Mouse (Mus musculus) liver, embryonic 16.5 days (tissue): Measurements from ENCODE around the gene Txnip. TPM values are rescaled to one million over a fixed set of nuclear protein-coding genes. Genes with fewer than 3 reads are reported as not detected.
"Not testable (repeated sequence)": the region's sequence is repeated elsewhere in the genome, so short reads cannot be mapped to it uniquely, and the experiment has no call there.

Experiments used
- ATAC-seq: fragments of 200-750 bp; cut with Nextera tagmentation; 2 replicates; pipeline ENCODE4 v1.8.0; 2017; ENCODE audit warnings: low read depth, mild to moderate bottlenecking, moderate number of reproducible peaks, moderate library complexity
- H3K27ac ChIP-seq: fragments of 300-500 bp; sonication (generic); 2 replicates; pipeline ENCODE4 v1.5.1; 2014; ENCODE audit warnings: mild to moderate bottlenecking, low read length
- H3K27me3 ChIP-seq: fragments of 300-500 bp; sonication (generic); 2 replicates; pipeline ENCODE4 v1.6.1; 2014; ENCODE audit warnings: low read depth, low read length, mixed read lengths; ENCODE audit not compliant: control insufficient read depth, insufficient read depth
- H3K36me3 ChIP-seq: fragments of 300-500 bp; sonication (generic); 2 replicates; pipeline ENCODE4 v1.6.1; 2014; ENCODE audit warnings: mild to moderate bottlenecking; ENCODE audit not compliant: control insufficient read depth, insufficient read depth
- H3K4me1 ChIP-seq: fragments of 300-500 bp; sonication (generic); 2 replicates; pipeline ENCODE4 v1.6.1; 2014; ENCODE audit warnings: low read depth, low read length, mixed read lengths; ENCODE audit not compliant: control insufficient read depth
- H3K4me2 ChIP-seq: fragments of 300-500 bp; sonication (generic); 2 replicates; pipeline ENCODE4 v1.6.1; 2014; ENCODE audit warnings: low read depth, low read length, mixed read lengths
- H3K4me3 ChIP-seq: fragments of 300-500 bp; sonication (generic); 2 replicates; pipeline ENCODE4 v1.5.1; 2014; ENCODE audit warnings: low read depth, mild to moderate bottlenecking, low read length
- H3K9ac ChIP-seq: fragments of 300-500 bp; sonication (generic); 2 replicates; pipeline ENCODE4 v1.6.1; 2014; ENCODE audit warnings: low read depth, low read length
- H3K9me3 ChIP-seq: fragments of 300-500 bp; sonication (generic); replicated peaks from 2 replicates; pipeline ENCODE4 v1.6.1; 2016; ENCODE audit warnings: low read length; ENCODE audit not compliant: control insufficient read depth
- WGBS: fragments of 180-500 bp; shearing (Covaris S2); extraction: QIAGEN DNeasy Blood & Tissue Kit; methylation state at CpG from one replicate; pipeline ENCODE4 v1.1.7; 2014; ENCODE audit not compliant: insufficient replicate concordance; 5-methylcytosine and 5-hydroxymethylcytosine counted together
- polyA plus RNA-seq: library from polyadenylated mRNA; unstranded; fragments of >200 nt; fragmentation: Nextera tagmentation; extraction: Ambion mirVana; gene quantifications from 2 replicates; pipeline ENCODE4 v1.2.1, GENCODE M21; 2015

The Txnip gene
- polyA plus RNA-seq, 1 experiment from 2014 or later: 51.2 TPM

GRCm38 (mm10) chr3:96606007-96606406 lies 48.2 kb downstream of the Txnip start:
- not testable (repeated sequence) for H3K4me1 ChIP-seq, H3K36me3 ChIP-seq, H3K9ac ChIP-seq, H3K4me3 ChIP-seq, H3K9me3 ChIP-seq, ATAC-seq, H3K4me2 ChIP-seq, H3K27ac ChIP-seq
- 78% methylated on average over 4 of the region's 4 CpGs for WGBS
- peaks cover 14% of the 10 kb centered on the region for H3K27me3 ChIP-seq

- Histone ChIP-seq H3K27ac (no peak overlapping the region), H3K4me3 (no peak overlapping the region), H3K27me3 (peaks cover 8% of the 10 kb centered on the region), H3K36me3 (no peaks in the 10 kb centered on the region), H3K4me1 (no peaks in the 10 kb centered on the region; the same call in 1 of the 2 replicates), H3K9ac (no peak overlapping the region), H3K4me2 (no peak overlapping the region), H3K9me3 (no peaks in the 10 kb centered on the region)
- ATAC-seq: no peak
- 60% methylated on average over 4 of the region's 4 CpGs for WGBS
Measured at GRCm38 (mm10) chr3:96606618-96607017, 48.9 kb downstream of the Txnip start.

Other genes with a start within 250 kb of the Txnip start
- not detected in 2 replicates for gene BC107364, start 105.7 kb upstream of the Txnip start, polyA plus RNA-seq
- 9.2 and 12.0 TPM in 2 replicates for gene Hfe2, start 32.8 kb upstream of the Txnip start, polyA plus RNA-seq
- gene Gm16253, start 19.0 kb downstream of the Txnip start, polyA plus RNA-seq: 0.48 and 0.55 TPM in 2 replicates
- gene Polr3gl, start 36.2 kb downstream of the Txnip start, polyA plus RNA-seq: 10.8 and 12.2 TPM in 2 replicates
- gene Ankrd34a, start 38.7 kb downstream of the Txnip start, polyA plus RNA-seq: 0.09 and 0.15 TPM in 2 replicates
- 0.49 and 0.68 TPM in 2 replicates for gene Lix1l, start 43.2 kb downstream of the Txnip start, polyA plus RNA-seq
- gene Rbm8a, start 72.0 kb downstream of the Txnip start, polyA plus RNA-seq: 48.1 and 48.4 TPM in 2 replicates
- 14.5 and 15.3 TPM in 2 replicates for gene Pex11b, start 77.4 kb downstream of the Txnip start, polyA plus RNA-seq
- 0.02 TPM in 1 of 2 replicates, not detected in the other for gene Gm42957, start 77.5 kb downstream of the Txnip start, polyA plus RNA-seq
- 0.17 and 0.18 TPM in 2 replicates for gene Itga10, start 87.6 kb downstream of the Txnip start, polyA plus RNA-seq
- 0.22 and 0.28 TPM in 2 replicates for gene Ankrd35, start 112.2 kb downstream of the Txnip start, polyA plus RNA-seq
- 5.7 and 7.2 TPM in 2 replicates for gene Pias3, start 138.4 kb downstream of the Txnip start, polyA plus RNA-seq
- 0.62 and 0.81 TPM in 2 replicates for gene Nudt17, start 150.6 kb downstream of the Txnip start, polyA plus RNA-seq
- 19.4 and 19.5 TPM in 2 replicates for gene Polr3c, start 169.7 kb downstream of the Txnip start, polyA plus RNA-seq
- 24.9 and 28.5 TPM in 2 replicates for gene Rnf115, start 169.7 kb downstream of the Txnip start, polyA plus RNA-seq